ENCODE assay signal across 22 mouse cellular contexts in the genomic region with DNA sequence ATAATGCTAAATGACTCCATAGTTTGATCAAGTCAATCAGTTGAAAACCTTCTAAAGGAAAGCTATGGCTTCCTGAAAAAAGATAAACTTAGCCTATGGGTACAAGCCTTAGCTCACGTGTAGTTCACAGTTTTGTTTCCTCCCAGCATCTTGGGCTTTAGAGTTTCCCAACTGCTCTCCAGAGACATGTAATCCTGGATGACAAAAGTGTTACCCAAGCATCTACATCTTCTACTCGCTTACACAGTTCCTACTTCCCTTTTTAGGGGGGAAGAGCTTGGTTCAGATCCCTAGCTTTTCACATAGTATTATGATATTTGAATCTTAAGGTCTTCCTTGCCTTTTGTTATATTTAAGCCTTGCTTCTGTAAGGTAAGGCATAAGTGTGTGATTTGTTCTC.
"Had no signal": no experiment of that assay in that cellular context is flagged by ENCODE, and none has a peak within 500 bp of the region (broad histone marks: within the 10 kb centered on the region; RNA-seq: fewer than 3 reads in every experiment).

No protein-coding gene starts in this region.

- DNase-seq: gastrocnemius, postnatal 25 days; heart, adult 18-20 months; heart, postnatal 10 days; heart, postnatal 4 days; kidney, adult 18-20 months; kidney, adult 8-10 months; kidney, postnatal 14 days; kidney, postnatal 36 days; layer of hippocampus, adult 9-11 months; layer of hippocampus, postnatal 36 days; liver, embryonic 13.5 days had no signal

- H3K4me1 ChIP-seq: heart, embryonic 10.5 days; heart, embryonic 12.5 days; hindbrain, embryonic 10.5 days; hindbrain, embryonic 12.5 days; intestine, embryonic 15.5 days; limb, embryonic 10.5 days; limb, embryonic 12.5 days; liver, embryonic 13.5 days had no signal

- H3K27ac ChIP-seq: heart, embryonic 10.5 days; hindbrain, embryonic 10.5 days; hindbrain, embryonic 12.5 days; hindbrain, embryonic 14.5 days; intestine, embryonic 15.5 days; limb, embryonic 10.5 days; limb, embryonic 12.5 days; liver, embryonic 13.5 days had no signal

- H3K27me3 ChIP-seq: heart, embryonic 12.5 days; hindbrain, embryonic 12.5 days; intestine, embryonic 15.5 days; limb, embryonic 12.5 days; liver, embryonic 13.5 days had no signal

- ATAC-seq: hindbrain, embryonic 16.5 days; inflammation-experienced regulatory T-cells, adult 6 months; intestine, embryonic 15.5 days; intestine, postnatal 0 days had no signal

- H3K36me3 ChIP-seq: heart, embryonic 10.5 days; heart, embryonic 12.5 days; hindbrain, embryonic 10.5 days; hindbrain, embryonic 12.5 days; intestine, embryonic 15.5 days; limb, embryonic 10.5 days; limb, embryonic 12.5 days; liver, embryonic 13.5 days had no signal

- H3K9me3 ChIP-seq: heart, embryonic 10.5 days; heart, embryonic 12.5 days; hindbrain, embryonic 10.5 days; hindbrain, embryonic 12.5 days; intestine, embryonic 15.5 days; limb, embryonic 10.5 days; limb, embryonic 12.5 days; liver, embryonic 13.5 days had no signal

- H3K4me3 ChIP-seq: heart, embryonic 10.5 days; heart, embryonic 12.5 days; hindbrain, embryonic 10.5 days; hindbrain, embryonic 12.5 days; intestine, embryonic 15.5 days; limb, embryonic 10.5 days; limb, embryonic 12.5 days; liver, embryonic 13.5 days had no signal

- H3K9ac ChIP-seq: heart, embryonic 12.5 days; hindbrain, embryonic 12.5 days; hindbrain, embryonic 14.5 days; intestine, embryonic 15.5 days; limb, embryonic 12.5 days; liver, embryonic 13.5 days had no signal

- H3K4me2 ChIP-seq: heart, embryonic 12.5 days; hindbrain, embryonic 12.5 days; hindbrain, embryonic 14.5 days; intestine, embryonic 15.5 days; limb, embryonic 12.5 days; liver, embryonic 13.5 days had no signal
